Mouse (Mus musculus): Measurements from ENCODE around the gene Plaa.
"Not testable (repeated sequence)": the region's sequence is repeated elsewhere in the genome, so short reads cannot be mapped to it uniquely, and the experiment has no call there.

Gene Plaa

DNA sequence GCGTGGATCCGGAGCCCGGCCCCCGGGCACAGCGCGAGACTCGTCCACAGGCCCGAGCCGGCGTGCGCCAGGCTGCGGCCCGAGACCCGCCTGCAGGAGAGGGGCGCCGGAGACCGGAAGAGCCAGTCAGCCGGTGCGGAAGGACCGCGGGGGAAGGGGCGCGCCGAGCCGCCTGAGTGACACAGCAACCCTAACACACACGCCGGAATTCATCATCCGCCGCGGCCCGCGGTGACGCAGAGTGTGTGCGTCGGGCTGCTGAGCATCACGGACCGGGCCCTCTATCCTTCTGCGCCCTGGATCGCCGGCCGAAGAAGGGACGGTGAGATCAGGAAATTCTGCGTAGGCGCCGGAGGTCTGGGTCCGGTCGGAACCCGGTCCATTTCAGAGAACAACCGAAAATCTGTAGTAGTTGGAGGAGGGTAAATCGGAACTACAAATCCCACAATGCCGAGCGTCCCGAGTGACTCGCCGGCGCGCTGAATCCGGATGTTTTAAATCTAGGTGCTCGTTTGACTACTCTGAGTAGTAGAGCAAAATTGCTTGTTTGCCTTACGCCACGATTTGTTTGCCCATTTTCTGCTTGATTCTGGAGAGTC, at the start of gene Plaa:
Gene Plaa, minus strand, starts transcription at position 214 of the 599 bp plus-strand sequence.
- DNase-seq, result peak; percentile 84

DNA sequence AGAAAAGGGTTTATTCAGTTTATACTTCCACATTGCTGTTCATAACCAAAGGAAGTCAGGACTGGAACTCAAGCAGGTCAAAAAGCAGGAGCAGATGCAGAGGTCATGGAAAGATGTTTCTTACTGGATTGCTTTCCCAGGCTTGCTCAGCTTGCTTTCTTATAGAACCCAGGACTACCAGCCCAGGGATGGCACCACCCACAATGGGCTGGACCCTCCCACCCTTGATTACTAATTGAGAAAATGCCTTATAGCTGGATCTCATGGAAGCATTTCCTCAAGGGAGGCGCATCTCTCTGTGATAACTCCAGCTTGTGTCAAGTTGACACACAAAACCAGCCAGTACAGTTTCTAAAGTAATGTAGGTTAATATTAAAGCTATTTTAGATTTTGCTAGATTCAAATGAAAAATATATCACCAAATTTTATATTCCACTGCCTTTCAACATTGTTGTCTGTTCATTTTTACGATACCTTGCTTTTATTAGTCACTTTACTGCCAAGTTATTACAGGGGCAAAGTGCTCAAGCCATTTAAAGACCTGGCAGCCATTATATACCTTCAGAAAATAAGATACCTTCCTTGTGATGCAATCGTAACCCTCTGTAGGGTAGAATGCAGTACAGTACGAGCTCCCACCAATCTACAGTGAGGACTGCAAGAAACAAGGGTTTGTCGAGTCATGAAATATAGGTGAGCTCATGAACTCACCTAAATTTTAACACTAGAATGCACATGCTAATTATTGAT, 47.6 kb upstream of the Plaa start:
- DNase-seq, result not testable (repeated sequence)

DNA sequence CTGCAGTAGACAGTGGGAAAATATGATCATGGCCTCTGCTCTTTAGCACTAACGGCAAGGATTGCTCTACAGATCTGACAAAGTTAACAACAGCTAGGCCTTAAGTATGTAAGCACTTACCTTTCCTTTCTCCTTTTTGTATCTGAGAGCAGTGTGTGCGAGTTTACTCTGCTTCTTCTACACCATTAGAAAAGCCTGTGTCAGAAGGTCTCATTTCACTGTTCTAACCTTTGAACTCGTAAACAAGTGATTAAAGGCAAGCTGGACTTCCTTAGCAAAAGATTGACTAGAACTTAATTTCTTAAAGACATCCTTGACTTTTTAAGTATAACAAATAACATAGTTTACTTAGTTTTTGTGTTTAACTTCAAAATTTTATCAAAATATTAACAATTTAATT, 46.9 kb upstream of the Plaa start, which contains the start of gene Lrrc19:
Gene Lrrc19, minus strand, starts transcription at position 225 of the 400 bp plus-strand sequence.
- DNase-seq, result no peak

- no peak for DNase-seq
Observed at GRCm38 (mm10) chr4:94643141-94643540, 40.1 kb upstream of the Plaa start.

DNA sequence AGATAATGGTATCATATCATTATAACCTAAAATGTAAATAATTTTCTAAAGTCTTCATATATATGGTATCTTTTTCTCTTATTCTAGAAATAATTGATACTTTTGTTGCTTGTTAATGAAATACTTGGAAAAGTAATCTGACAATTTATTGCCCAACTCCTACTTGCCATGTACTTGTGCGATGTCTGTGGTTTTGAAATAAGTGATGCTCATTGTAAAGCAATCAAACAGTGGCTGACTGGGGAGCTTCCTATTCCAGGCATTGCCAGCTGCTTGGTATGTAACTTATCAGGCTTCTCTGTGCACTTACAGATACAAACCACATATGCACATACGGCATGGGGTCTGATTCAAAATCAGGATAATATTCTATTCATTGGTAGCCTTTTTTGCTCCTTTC, 17.0 kb upstream of the Plaa start:
- DNase-seq, result no peak

DNA sequence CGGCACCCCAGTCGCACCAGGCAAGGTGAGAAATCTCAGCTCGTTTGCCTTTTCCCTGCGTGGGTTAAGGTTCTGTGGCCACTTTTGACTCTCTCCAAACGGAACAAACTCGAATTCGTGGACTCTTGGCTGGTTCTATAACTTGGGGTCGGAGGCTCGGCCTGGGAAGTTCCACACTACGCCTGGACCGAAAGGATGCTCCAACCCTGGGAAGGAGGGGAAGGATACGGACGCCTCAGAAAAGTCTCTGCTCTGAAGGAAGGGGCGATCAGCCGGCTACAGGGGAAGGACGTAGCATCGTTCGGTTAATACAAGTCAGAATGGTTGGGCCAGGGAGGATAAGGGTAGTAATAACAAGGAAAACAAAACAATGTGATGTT, 11.6 kb upstream of the Plaa start:
- no peak for DNase-seq

- peak; percentile 91 for DNase-seq
Observed at GRCm38 (mm10) chr4:94613972-94614626, 11.1 kb upstream of the Plaa start, which contains the start of gene Ift74. Gene Ift74, plus strand, starts transcription at chr4:94614491.

DNA sequence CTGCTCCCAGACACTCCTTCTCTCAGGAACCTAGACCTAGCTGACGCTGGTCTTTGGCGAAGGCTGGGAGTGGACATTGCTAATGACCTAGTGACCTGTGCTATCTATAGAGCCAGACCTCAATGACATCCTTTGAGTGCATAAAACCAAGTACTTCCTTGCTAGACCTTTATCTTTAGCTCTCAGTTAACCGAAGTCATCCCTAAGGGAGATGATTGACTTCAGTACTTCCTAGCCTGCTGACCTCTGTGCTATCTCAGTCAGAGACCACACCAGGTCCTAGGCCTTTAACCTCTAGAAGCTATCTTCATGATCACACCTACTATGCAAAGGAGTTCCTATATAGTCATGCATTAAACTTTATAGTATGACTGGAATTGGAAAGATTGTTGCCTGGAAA, 7.3 kb upstream of the Plaa start:
- no peak for DNase-seq

DNA sequence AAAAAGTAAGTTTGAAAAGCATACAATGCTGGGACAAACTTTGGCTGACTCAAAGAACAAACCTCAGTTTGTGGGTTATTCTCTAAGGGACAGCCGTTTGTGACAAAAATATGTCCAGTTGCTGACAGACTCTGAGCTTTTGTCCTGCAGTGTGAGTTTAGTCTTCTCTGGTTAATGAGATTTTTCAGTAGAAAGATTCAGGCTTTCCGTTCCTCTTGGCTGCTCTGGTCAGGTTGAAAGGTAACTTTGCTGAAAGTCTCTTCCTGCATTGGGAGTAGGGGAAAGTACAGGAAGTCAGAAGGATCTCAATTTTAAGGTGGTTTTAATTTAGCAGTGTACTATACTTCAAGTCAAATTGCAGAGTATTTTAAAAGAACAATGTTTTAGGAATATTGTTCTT, 2.5 kb upstream of the Plaa start:
- DNase-seq, result no peak

DNA sequence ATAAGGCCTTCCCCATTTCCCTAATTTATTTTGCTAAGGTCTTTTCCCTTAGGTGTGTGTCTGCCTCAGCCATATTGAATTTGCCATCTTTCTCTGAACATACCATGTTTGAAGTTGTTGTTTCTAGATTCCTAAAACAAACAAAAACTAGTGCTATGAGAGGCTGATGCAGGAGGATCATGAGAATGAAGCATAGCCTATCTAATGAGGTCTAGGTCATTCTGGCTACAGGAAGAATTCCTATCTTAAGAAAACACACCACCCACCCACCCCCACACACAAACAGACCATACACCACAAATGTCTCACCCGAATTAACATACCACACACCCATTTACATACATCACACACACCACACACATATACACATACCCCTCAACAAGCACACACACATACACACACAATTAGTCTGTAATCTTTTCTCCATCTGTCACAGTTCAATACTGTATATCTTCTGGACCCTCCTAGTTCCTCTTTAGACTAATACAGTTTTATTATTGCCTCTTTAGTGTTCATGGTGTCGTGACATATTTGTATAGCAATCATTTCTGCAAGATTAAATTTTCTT, 1.5 kb upstream of the Plaa start:
- no peak for DNase-seq

DNA sequence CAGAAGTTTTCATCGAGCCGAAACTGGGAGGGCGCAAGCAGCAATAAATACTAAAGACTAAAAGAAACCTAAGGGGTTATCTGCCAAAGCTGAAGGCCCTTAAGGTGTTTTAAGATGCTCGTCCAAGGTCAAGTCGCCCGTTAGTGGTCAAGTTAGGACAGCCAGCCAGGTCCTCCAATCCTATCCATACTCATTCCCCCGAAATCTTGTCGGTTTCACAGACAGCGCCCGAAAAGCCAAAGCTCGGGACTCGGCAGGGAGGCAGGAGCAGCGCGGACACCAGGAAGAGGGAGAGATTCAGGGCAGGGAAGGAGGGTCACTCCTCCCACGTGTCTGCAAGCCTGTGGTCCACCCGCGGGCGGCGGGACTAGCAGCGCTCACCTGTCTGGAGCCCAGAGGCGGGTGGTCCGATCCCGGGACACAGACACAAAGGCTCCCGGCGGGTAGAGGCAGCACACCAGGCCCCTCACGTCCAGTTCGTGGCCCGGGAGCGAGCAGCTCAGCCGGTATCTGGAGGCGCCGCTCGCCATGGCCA, 481 bp downstream of the Plaa start:
- DNase-seq, result no peak

GRCm38 (mm10) chr4:94601395-94601794, 1.6 kb downstream of the Plaa start:
- no peak for DNase-seq

GRCm38 (mm10) chr4:94592709-94593108, 10.3 kb downstream of the Plaa start:
- no peak for DNase-seq

DNA sequence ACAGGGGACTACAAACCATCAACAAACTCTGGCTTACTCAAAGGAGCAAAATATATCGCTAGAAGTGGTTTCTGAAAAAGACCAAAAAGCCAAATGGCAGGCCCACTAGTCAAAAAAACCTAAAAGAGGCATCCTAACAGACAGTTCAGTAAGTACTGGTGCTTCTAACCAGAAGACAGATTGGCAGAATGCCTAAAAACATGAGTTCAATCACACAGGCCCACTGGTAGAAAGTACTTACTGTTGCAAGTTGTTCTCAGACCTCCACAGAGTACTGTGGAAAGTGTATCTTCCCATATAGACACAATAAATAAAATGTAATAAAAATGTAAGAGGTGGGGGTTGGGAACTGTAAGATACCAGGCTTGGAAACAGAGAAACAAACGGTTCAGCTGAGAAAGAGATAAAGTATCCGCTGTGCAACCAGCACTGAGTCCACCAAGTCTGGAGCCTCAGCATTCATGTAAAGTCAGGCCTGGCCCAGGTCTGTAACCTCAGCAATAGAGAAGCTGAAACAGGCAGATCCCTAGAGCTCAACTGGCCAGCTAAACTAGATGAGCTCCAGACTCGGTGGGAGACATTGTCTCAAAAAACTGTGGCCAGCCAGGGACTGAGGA, 11.2 kb downstream of the Plaa start:
- no peak for DNase-seq

DNA sequence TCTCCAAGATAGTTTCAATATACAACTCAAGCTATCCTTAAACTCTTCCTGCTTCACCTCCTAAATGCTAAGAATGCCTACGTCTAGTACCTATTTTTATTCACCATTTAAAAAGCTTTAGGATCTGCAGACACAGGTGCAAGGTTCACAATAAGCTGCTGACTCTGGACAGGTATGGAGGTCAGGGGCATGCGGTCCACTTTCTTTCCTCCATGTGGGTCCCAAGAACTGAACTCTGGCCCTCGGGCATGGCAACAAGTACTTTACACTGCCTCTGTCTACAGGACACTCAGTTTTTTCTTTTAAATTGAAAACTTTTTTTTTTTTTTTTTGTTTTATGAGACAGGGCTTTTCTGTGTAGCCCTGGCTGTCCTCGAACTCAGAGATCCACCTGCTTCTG, 30.4 kb downstream of the Plaa start:
- DNase-seq, result no peak

DNA sequence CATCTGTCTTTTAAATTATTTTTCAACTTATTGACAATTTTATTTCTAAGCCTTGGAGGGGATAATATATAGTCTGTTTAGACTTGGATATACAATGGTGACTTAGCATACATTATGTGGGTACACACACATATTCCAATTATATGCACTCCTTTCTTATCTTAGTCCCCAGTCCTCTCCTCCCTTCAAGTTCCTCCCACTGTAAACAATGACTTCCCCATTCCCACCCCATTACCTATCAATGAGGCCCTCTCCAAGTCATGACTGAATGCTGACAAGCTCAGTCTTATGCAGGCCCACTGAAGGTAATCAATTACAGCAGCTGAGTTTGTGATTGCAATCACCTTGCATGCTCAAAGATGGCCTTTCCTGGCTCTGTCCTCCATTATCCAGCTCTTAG, 38.7 kb downstream of the Plaa start:
- no peak for DNase-seq

DNA sequence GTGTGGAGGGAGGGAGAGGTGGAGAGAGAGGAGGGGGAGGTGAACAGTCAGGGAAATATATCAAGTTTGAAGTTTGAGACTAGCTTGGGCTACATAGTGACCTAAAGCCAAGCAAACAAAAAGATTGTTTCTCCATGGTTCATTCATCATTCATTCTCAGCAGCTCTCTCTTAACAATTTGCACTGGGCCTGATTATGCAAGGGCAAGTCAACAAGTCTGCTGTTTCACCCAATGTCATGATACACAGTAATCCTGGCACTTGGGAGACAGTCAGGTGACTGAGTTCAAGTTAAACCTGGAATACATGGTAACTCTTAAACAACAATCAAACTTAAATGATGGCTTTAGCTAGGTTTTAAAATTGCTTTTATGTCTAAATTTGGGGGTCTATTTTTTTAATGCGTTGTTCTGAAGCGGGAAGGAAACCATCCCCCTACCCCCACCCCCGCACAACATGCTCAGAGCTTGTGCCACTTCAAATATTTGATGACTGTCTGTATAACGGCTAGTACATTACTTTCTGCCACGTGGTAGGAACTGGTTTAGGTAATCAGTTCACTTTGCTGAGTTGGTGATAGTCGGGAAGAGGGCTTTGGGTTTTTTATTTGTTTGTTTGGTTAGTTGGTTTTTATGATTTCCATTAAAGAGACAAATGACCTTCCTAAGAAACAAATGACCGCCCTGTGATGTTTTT, 40.9 kb downstream of the Plaa start:
- DNase-seq, result no peak

DNA sequence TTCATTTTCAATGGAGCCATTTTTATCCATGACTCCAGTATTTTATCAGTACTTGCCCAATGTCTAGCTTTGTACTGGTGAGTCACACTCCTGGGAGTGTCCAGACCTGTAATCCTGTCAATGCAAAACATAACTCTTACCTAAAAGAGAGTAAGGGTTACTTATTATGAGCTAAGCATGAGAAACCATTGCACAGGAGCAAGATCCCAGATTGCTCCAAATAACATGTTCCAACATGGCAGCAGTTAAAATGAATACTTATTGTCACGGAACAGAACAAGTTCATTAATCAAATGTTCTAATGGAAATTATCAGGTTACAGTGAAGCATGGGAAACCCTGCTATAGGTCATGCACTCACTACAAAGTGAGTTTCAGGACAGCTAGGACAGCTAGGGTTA, 42.7 kb downstream of the Plaa start:
- DNase-seq, result no peak

DNA sequence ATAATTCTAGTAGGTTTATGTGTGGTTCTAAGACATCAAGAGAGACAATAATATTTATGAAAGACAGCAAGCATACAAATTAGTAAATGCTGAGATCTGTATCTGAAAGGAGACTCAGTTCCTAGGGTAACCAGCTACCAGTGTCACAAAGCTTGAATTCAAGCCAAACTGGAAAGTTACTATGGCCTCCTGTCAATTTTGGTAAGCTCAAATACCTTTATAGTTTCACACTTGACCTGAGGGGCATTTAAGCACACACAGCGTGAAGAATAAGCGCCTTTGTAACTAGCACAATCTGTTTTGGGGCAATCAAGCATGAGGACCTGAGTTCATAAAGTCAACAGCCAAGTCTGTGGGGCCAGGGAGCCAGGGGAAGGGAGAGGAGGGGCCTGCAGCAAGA, 43.8 kb downstream of the Plaa start:
- no peak for DNase-seq

DNA sequence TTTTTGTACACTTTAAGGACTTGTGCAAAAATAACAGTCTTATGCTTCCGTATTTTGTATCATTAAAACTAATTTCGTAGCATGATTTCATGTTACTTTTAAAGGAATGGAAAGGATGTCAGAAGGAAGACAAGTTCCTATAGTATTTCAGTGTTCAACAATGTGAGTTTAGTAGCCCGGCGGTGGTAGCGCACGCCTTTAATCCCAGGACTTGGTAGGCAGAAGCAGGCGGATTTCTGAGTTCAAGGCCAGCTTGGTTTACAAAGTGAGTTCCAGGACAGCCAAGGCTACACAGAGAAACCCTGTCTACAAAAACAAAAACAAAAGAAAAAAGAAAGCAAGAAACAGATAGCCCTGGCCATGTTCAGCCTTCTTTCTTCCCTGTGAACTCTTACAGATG, 45.9 kb downstream of the Plaa start:
- DNase-seq, result peak; percentile 10

GRCm38 (mm10) chr4:94556265-94557054, 46.6 kb downstream of the Plaa start, which contains the start of the genes Gm10306 and Caap1:
Gene Gm10306, plus strand, starts transcription at chr4:94556546.
Gene Caap1, minus strand, starts transcription at chr4:94556796.
- DNase-seq, result peak; percentile 88
